Mouse (Mus musculus): ENCODE results near the gene Hoxa13. TPM values are rescaled to one million over a fixed set of nuclear protein-coding genes. Genes with fewer than 3 reads are reported as not detected.

Gene Hoxa13
- polyA plus RNA-seq, 1 experiment from 2014 or later: 0.15 TPM

DNA sequence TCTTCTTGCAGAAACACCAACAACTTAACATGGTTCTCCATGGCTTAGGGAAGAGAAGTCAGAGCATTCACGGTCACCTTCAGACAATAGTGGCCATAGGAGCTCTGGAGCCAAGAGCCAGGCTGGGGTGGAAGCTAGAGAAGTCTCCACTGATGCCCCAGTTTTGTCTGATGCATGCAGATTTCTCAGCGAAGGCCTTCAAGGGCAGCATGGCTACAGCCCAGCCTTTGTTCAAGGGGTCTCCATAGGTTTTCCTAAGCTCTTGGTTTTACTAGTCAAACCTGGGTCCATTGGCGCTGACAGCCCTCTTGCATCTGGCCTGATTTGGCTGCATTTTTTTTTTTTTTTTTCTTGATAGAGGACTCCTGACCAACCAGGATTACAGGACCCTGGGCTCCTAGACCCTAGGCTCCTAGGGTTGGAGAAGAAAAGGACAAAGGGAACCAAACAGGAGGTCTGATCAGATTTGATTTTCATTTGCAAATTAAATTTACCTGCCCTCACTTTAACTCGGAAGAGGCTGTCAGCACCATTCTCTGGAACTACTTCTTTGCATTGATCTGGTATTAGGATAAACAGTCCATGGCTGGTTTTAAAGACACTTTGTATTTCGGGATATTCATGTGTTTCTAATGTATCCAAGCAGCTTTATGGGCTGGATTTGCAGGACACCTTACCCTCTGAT lies 3.6 kb upstream of the Hoxa13 start:
- Histone ChIP-seq H3K4me2 (replicated peaks; ENCODE audit: low read depth, low read length) (no peak overlapping the region), H3K9me3 (ENCODE audit: low read length) (no peaks in the 10 kb centered on the region), H3K9ac (replicated peaks; ENCODE audit: low read length) (no peak overlapping the region), H3K4me3 (ENCODE audit: low read length) (no peak overlapping the region), H3K36me3 (ENCODE audit: insufficient read depth, low read length) (no peaks in the 10 kb centered on the region), H3K27ac (ENCODE audit: low read length) (no peak overlapping the region), H3K27me3 (ENCODE audit: insufficient read depth, low read length) (peaks cover 89% of the 10 kb centered on the region), H3K4me1 (ENCODE audit: insufficient read depth, low read length) (peaks cover 13% of the 10 kb centered on the region; the same call in 1 of the 2 replicates)
- no peak for ATAC-seq (ENCODE audit: low FRiP score, low TSS enrichment)
- 7% methylated on average over 5 of the region's 5 CpGs for WGBS

DNA sequence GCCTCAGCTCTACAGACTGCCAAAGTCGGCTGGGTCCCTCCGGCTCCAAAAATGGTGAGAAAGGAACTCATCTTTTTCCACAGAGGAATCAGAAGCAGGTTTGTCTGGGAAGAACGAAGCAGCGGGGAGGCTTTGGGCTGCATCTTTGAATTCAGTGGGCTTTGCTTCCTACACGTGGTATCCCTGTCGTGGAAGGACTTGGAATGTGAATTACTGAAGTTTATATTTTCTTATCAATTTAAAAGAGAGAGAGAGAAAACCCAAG lies 2.6 kb upstream of the Hoxa13 start:
- no peak overlapping the region for H3K4me3 ChIP-seq (ENCODE audit: low read length)
- no peaks in the 10 kb centered on the region for H3K9me3 ChIP-seq (ENCODE audit: low read length)
- H3K4me2 ChIP-seq (replicated peaks; ENCODE audit: low read depth, low read length): no peak overlapping the region
- no peaks in the 10 kb centered on the region for H3K36me3 ChIP-seq (ENCODE audit: insufficient read depth, low read length)
- peaks cover 13% of the 10 kb centered on the region; the same call in 1 of the 2 replicates for H3K4me1 ChIP-seq (ENCODE audit: insufficient read depth, low read length)
- 3% methylated on average over 6 of the region's 6 CpGs for WGBS
- no peak overlapping the region for H3K9ac ChIP-seq (replicated peaks; ENCODE audit: low read length)
- H3K27me3 ChIP-seq (ENCODE audit: insufficient read depth, low read length): peaks cover 88% of the 10 kb centered on the region
- ATAC-seq (ENCODE audit: low FRiP score, low TSS enrichment): no peak
- H3K27ac ChIP-seq (ENCODE audit: low read length): no peak overlapping the region

DNA sequence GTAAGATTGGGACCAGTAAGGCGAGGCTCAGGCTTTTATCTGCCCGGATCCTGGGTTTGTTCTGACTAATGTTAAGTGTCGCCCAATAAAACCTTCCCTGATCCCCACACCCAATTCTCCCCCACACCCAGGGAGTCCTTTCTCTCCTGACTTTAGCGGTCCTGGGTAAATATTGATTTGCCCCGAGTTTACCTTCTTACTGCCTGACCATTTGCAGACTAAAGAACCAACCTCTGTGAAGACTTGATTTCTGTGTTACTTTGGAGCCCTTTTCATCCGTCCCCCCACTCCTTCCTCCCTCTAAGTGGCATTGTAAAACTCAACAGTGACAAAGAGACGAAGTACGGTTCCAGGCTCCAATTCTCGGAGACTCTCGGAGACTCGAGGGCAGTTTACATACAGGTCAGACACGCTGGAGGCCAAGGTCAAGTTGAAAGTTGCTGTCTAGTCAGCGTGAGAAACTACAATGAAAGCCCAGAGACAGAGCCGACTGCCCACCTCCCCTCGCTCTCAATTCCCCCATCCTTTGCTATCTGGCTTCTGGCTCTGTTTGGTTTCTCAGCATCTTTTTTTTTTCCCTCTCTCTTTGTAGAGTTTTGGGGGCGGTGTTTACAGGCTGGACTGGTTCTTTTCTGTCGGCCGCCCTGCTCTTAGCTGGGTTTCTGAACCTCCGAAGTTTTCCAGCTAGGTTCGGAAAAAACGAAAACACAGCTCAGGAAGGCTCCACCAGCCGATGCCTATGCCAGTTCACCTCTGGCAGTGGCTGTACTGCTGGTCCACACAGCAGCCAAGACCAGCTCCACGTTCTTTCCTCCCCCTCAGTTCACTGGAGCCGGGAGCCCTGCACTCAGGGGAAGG lies 2.0 kb upstream of the Hoxa13 start:
- no peak overlapping the region for H3K4me2 ChIP-seq (replicated peaks; ENCODE audit: low read depth, low read length)
- H3K4me3 ChIP-seq (ENCODE audit: low read length): no peak overlapping the region
- no peaks in the 10 kb centered on the region for H3K36me3 ChIP-seq (ENCODE audit: insufficient read depth, low read length)
- no peaks in the 10 kb centered on the region for H3K9me3 ChIP-seq (ENCODE audit: low read length)
- no peak overlapping the region for H3K27ac ChIP-seq (ENCODE audit: low read length)
- no peak for ATAC-seq (ENCODE audit: low FRiP score, low TSS enrichment)
- peaks cover 85% of the 10 kb centered on the region for H3K27me3 ChIP-seq (ENCODE audit: insufficient read depth, low read length)
- 1% methylated on average over 24 of the region's 24 CpGs for WGBS
- H3K9ac ChIP-seq (replicated peaks; ENCODE audit: low read length): no peak overlapping the region
- peaks cover 13% of the 10 kb centered on the region; the same call in 1 of the 2 replicates for H3K4me1 ChIP-seq (ENCODE audit: insufficient read depth, low read length)

DNA sequence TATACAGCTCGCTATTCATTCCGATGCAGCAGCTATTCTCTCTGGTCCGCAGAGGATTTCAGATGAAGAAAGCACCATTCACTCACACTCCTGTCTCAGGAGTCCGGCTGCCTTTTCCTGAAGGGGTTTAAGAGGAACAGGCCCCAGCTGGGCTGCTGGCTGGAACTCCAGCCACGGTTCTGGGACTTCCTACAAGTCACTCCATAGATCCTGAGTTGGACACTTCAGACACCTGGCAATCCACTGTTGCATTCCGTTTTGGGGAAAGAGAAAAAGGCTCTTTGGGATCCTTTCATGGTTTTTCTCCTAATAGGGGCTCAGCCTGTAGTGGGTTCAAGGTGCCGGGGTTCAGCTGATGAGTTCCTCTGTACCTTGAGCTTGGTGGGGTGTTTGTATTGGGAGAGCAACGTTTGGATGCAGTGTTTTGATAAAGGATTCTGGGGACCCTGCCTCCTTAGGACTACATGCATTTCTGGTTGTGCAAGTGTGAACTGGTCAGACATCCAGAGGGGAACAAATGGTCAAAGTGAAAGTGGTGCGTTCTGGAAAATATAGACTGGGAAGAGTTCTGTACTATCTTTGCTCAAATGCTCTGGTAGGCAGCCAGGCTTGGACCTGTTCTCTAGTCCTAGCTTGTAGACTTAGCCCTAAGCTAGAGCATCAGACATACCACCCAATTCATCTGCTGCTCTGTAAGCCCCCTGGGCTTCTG lies 1.2 kb upstream of the Hoxa13 start:
- no peak overlapping the region for H3K4me3 ChIP-seq (ENCODE audit: low read length)

DNA sequence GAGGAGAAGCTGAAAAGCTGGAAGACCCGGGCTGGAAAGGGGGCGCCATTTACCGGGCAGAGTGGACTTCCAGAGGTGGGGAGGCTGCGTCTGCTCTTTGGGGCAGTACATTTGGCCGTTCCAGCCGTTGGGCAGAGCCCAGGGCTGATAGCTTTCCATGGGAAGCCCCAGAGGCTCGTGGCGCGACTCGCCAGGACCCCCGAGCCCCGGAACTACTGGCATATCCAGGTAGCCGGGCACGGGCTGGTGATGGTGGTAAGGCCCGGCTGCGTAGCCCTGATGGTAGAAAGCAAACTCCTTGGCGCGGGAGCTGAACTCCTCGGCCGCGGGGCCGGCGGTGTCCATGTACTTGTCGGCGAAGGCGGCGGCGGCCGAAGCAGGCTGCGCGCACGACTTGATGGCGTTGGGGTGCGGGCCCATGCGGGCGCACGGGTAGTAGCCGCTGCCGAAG lies 844 bp downstream of the Hoxa13 start:
- H3K36me3 ChIP-seq (ENCODE audit: insufficient read depth, low read length): no peaks in the 10 kb centered on the region
- H3K4me3 ChIP-seq (ENCODE audit: low read length): peak overlapping the region; percentile 50
- H3K27me3 ChIP-seq (ENCODE audit: insufficient read depth, low read length): peaks cover 78% of the 10 kb centered on the region
- peaks cover 13% of the 10 kb centered on the region; the same call in 1 of the 2 replicates for H3K4me1 ChIP-seq (ENCODE audit: insufficient read depth, low read length)
- H3K4me2 ChIP-seq (replicated peaks; ENCODE audit: low read depth, low read length): peak overlapping the region; percentile 59
- peak; percentile 46 for ATAC-seq (ENCODE audit: low FRiP score, low TSS enrichment)
- H3K27ac ChIP-seq (ENCODE audit: low read length): no peak overlapping the region
- no peaks in the 10 kb centered on the region for H3K9me3 ChIP-seq (ENCODE audit: low read length)
- under 1% methylated on average over 39 of the region's 39 CpGs for WGBS
- no peak overlapping the region for H3K9ac ChIP-seq (replicated peaks; ENCODE audit: low read length)

More for the DNA sequence above, 1.2 kb upstream of the Hoxa13 start:
- Histone ChIP-seq H3K9ac (replicated peaks; ENCODE audit: low read length) (no peak overlapping the region), H3K36me3 (ENCODE audit: insufficient read depth, low read length) (no peaks in the 10 kb centered on the region), H3K9me3 (ENCODE audit: low read length) (no peaks in the 10 kb centered on the region), H3K4me1 (ENCODE audit: insufficient read depth, low read length) (peaks cover 13% of the 10 kb centered on the region; the same call in 1 of the 2 replicates), H3K4me2 (replicated peaks; ENCODE audit: low read depth, low read length) (no peak overlapping the region), H3K27me3 (ENCODE audit: insufficient read depth, low read length) (peaks cover 84% of the 10 kb centered on the region), H3K27ac (ENCODE audit: low read length) (no peak overlapping the region)
- no peak for ATAC-seq (ENCODE audit: low FRiP score, low TSS enrichment)
- 4% methylated on average over 9 of the region's 9 CpGs for WGBS

DNA sequence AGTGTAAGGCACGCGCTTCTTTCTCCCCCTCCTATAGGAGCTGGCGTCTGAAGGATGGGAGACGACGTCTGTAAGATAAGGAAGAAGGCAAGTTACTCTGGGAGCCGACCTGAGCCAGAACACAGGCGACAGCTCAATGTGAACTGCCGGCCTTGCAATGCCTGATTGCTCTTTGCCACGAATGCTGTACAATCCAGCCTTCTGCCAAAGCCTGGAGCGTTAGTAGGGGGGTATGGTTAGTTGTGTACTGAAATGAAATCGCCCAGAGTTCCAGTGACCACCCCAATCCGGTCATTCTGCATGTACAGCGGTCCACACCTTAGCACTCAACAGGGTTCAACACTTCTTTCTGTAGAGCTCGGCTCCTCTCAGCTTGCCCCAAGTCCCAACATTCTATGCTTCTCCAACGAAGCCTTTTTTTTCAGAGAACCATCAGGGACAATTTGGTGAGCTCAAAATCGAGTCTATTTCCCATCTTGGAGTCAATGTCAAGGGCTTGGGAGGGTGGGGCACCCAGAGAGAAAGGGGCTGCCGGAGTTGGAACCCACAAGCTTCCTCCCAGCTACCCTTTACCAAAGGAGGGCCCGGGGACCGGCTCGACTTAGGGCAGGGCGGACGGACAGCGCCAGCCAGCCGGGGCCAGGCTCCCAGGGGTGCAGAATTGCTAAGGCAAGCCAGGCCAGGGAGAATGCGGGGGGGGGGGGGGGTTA lies 1.4 kb downstream of the Hoxa13 start:
- no peaks in the 10 kb centered on the region for H3K36me3 ChIP-seq (ENCODE audit: insufficient read depth, low read length)
- peak overlapping the region; percentile 50 for H3K4me3 ChIP-seq (ENCODE audit: low read length)
- H3K27me3 ChIP-seq (ENCODE audit: insufficient read depth, low read length): peaks cover 73% of the 10 kb centered on the region
- H3K4me2 ChIP-seq (replicated peaks; ENCODE audit: low read depth, low read length): no peak overlapping the region
- H3K4me1 ChIP-seq (ENCODE audit: insufficient read depth, low read length): peaks cover 13% of the 10 kb centered on the region; the same call in 1 of the 2 replicates
- no peak overlapping the region for H3K27ac ChIP-seq (ENCODE audit: low read length)
- H3K9me3 ChIP-seq (ENCODE audit: low read length): no peaks in the 10 kb centered on the region
- no peak for ATAC-seq (ENCODE audit: low FRiP score, low TSS enrichment)
- WGBS: 2% methylated on average over 24 of the region's 25 CpGs
- H3K9ac ChIP-seq (replicated peaks; ENCODE audit: low read length): no peak overlapping the region

DNA sequence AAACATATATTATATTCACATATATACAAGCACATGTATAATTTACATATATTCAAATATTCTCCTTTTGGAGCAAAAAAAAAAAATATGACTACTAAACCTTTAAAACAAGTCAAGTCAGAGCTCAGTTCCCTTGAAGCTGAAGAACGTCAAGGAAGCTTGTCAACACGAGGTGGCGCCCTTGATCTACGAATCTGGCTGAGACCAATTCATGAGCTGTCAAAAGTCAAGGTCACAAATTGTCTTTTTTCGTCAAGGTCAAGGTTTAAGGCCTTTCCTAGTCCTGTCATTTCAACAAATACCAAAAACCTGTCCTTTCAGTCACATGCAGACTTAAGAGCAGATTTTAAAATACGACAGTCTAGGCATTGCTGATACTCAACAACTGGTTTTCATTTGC lies 3.7 kb downstream of the Hoxa13 start:
- Histone ChIP-seq H3K4me1 (ENCODE audit: insufficient read depth, low read length) (peaks cover 23% of the 10 kb centered on the region), H3K27ac (ENCODE audit: low read length) (no peak overlapping the region), H3K36me3 (ENCODE audit: insufficient read depth, low read length) (no peaks in the 10 kb centered on the region), H3K4me3 (ENCODE audit: low read length) (no peak overlapping the region), H3K4me2 (replicated peaks; ENCODE audit: low read depth, low read length) (no peak overlapping the region), H3K9ac (replicated peaks; ENCODE audit: low read length) (no peak overlapping the region), H3K9me3 (ENCODE audit: low read length) (no peaks in the 10 kb centered on the region), H3K27me3 (ENCODE audit: insufficient read depth, low read length) (peaks cover 74% of the 10 kb centered on the region)
- no peak for ATAC-seq (ENCODE audit: low FRiP score, low TSS enrichment)
- WGBS: 0% methylated on average over 6 of the region's 6 CpGs

DNA sequence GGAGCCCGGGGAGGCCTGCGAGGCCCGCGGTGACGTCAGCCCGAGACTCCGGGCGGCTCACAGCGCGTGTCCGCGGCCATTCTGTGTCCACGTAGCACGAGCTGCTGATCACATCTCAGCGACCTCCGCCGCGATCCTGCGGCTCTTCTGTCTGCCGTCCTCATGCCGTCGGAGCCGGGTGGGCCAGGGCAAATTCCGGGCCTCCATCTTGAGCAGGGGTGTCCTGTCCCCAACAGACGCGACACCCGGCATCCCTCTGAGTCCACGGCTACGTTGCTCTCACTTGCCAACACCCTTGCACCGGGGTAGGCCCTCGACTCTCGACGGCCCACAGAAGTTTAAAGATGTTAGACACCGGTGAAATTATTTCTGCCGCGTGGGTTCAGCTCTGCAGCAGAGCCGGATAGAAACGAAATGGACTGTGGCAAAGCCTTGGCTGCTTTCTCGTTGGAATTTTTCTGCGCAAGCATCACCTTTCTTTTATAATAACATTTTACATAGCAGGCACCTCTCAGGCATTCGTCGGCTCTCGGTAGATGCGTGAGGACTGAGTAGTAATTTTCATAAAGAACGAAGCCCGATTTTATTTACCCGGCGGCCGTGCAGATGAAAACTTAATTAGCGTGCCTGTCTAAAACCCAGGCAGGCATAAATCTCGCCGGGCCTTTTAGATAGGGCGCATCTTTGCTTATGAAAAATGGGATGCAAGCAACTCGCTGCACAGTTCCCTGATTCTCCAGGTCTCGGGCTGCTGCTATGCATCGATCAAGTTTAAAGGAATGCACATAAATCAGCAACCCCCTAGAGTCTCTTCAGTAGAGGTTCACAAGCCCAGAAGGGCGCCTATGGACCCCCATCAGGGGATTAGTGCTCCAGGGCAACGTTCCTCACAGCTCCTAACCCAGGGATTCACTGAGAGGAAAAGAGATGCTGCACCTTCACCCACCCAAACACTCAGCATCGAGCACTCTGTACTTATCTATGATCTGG lies 6.9 kb downstream of the Hoxa13 start:
- Histone ChIP-seq H3K27me3 (ENCODE audit: insufficient read depth, low read length) (peaks cover 60% of the 10 kb centered on the region), H3K9ac (replicated peaks; ENCODE audit: low read length) (no peak overlapping the region; the same call in 1 of the 2 replicates), H3K4me1 (ENCODE audit: insufficient read depth, low read length) (peaks cover 24% of the 10 kb centered on the region), H3K27ac (ENCODE audit: low read length) (no peak overlapping the region), H3K9me3 (ENCODE audit: low read length) (no peaks in the 10 kb centered on the region), H3K36me3 (ENCODE audit: insufficient read depth, low read length) (0 out of 2 replicates have a peak, but pooled peaks cover 3% of the 10 kb centered on the region), H3K4me2 (replicated peaks; ENCODE audit: low read depth, low read length) (peak overlapping the region; percentile 44), H3K4me3 (ENCODE audit: low read length) (peak overlapping the region; percentile 40)
- 3% methylated on average over 59 of the region's 59 CpGs for WGBS
- 0 out of 2 replicates have a peak, but pooled peaks have one; percentile 5 for ATAC-seq (ENCODE audit: low FRiP score, low TSS enrichment)
